Mouse (Mus musculus): ENCODE results near the gene Sdc3.

GRCm38 (mm10) chr4:130868803-130869202 lies 76.5 kb downstream of the Sdc3 start:
- TF ChIP-seq POLR2AphosphoS5 (IDR thresholded peaks at IDR 0.05; ENCODE audit: insufficient replicate concordance, low read depth, low read length) (no peak), CTCF (IDR thresholded peaks at IDR 0.05; ENCODE audit: low read depth, low read length) (no peak), TAL1 (conservative IDR thresholded peaks at IDR 0.05; ENCODE audit: low read depth, low read length) (no peak), GATA1 (IDR thresholded peaks at IDR 0.05; ENCODE audit: borderline replicate concordance, low read length) (no peak), GATA2 (IDR thresholded peaks at IDR 0.05; ENCODE audit: borderline replicate concordance, low read depth, low read length) (no peak)
